22 mouse cellular contexts compared by ENCODE assay signal in genomic region chr10:80832818-80833217, GRCm38 (mm10). TPM values are rescaled to one million over a fixed set of nuclear protein-coding genes. Genes with fewer than 3 reads are reported as not detected.
"Had no signal": no experiment of that assay in that cellular context is flagged by ENCODE, and none has a peak within 500 bp of the region (broad histone marks: within the 10 kb centered on the region; RNA-seq: fewer than 3 reads in every experiment).

No protein-coding gene starts in this region.

- H3K4me2 ChIP-seq: liver, embryonic 12.5 days; lung, embryonic 14.5 days; midbrain, embryonic 11.5 days; midbrain, embryonic 13.5 days; midbrain, embryonic 15.5 days; neural tube, embryonic 13.5 days; neural tube, embryonic 15.5 days; stomach, embryonic 15.5 days had no signal

- H3K9ac ChIP-seq: liver, embryonic 12.5 days; liver, embryonic 14.5 days; lung, embryonic 14.5 days; midbrain, embryonic 13.5 days; midbrain, embryonic 15.5 days; neural tube, embryonic 13.5 days; neural tube, embryonic 15.5 days; stomach, embryonic 15.5 days had no signal

- H3K27ac ChIP-seq: liver, embryonic 12.5 days; liver, embryonic 14.5 days; midbrain, embryonic 13.5 days; midbrain, embryonic 15.5 days; neural tube, embryonic 13.5 days; neural tube, embryonic 15.5 days; stomach, embryonic 15.5 days; stomach, postnatal 0 days had no signal

- DNase-seq: lung, adult 18-20 months; lung, embryonic 14.5 days; lung, postnatal 10 days; lung, postnatal 4 days; right cerebral cortex, postnatal 14 days; thymus, adult 18-20 months; thymus, postnatal 14 days; thymus, postnatal 36 days had no signal

- H3K9me3 ChIP-seq: liver, embryonic 12.5 days; midbrain, embryonic 13.5 days; midbrain, embryonic 15.5 days; neural tube, embryonic 13.5 days; neural tube, embryonic 15.5 days; stomach, embryonic 15.5 days had no signal

- H3K4me3 ChIP-seq: liver, embryonic 12.5 days; midbrain, embryonic 13.5 days; midbrain, embryonic 15.5 days; myocyte; neural tube, embryonic 13.5 days; neural tube, embryonic 15.5 days; stomach, embryonic 15.5 days had no signal

- ATAC-seq: liver, embryonic 12.5 days; midbrain, embryonic 13.5 days; midbrain, embryonic 15.5 days had no signal

RNA-seq across cellular contexts. Expression of gene Lingo3, which starts 11.0 kb away (rescaled TPM):
- total RNA-seq: megakaryocyte, adult 5-6 weeks had no signal
- polyA plus RNA-seq: liver, embryonic 12.5 days; liver, embryonic 16.5 days had no signal

RNA-seq across cellular contexts. Expression of gene Jsrp1, which starts 19.5 kb away (rescaled TPM):
- total RNA-seq: megakaryocyte, adult 5-6 weeks; megakaryocyte-erythroid progenitor cell, adult 5-6 weeks had no signal
- polyA plus RNA-seq: liver, embryonic 14.5 days; spleen, adult 2 months had no signal
